Mouse (Mus musculus) spleen, postnatal 10 days (tissue): ENCODE results near the gene Fat3.

Experiments used
- DNase-seq, 2 experiments: peaks; one replicate each; pipeline ENCODE4 v3.0.0; 2021 to 2022; ENCODE audit warnings: low spot score in 2 of 2

Fat3 gene

DNA sequence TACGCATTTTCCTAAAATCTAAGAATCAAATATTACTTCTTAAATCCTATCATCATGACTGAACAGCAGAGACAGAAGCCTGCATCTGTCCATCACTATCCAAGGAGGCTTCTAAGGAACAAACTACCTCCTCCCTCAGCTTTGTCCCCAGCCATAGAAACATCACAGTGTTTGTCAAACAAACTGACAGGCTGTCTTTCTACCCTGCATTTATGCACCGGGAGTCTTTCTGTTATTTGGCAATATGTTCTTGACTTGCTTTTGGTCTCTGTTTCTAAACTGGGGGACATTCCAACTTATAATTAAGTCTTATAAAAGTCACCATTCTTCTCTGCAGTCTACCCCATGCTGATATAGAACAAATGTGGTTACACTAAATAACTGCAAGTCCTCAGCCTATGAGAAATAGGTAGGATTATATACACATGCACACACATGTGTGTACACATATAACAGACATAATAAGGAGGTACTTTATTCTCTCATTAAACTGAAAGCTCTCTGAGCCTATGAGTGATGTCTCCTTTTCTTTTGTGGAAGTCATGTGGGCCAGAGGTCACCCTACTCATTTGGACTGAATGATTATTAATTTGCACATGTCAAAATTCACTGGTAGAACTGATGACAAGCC lies 244.4 kb downstream of the Fat3 start:
- DNase-seq, result no peak

DNA sequence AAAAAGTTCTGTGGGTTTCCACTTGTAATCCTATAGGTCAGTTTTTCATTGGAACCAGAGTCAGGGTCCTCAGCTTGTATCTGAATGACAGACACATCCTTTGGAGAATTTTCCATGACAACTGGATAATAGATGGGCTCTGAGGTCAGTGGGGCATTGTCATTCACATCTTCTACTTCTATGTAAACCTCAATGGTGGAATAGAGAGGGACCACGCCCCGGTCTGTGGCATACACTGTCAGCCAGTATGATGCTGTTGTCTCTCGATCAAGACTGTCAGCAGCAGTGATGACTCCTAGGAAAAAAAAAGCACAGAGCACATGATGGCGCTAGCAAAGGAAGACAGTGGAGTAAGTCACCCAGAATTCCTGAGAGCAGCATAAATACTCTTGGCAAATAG lies 254.3 kb downstream of the Fat3 start:
- no peak for DNase-seq

DNA sequence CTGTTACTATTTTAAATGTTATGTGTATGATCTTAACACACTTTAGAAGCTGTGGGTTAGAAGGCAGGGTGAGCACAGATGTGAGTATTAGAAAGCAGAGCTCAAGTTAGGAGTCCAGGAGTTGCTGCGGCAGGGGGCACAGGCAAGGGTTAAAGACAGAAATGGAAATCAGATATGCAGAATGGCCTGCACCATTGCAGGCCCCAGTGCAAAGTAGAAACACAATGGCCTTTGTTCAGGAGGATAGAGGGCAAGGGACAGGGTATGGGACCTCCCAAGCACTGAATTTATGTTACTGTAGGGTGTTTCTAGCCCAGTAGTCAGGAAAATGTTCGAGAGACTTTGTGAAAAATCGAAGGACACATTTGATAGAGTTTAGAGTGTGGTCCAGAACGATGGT lies 269.5 kb downstream of the Fat3 start:
- DNase-seq, result no peak

DNA sequence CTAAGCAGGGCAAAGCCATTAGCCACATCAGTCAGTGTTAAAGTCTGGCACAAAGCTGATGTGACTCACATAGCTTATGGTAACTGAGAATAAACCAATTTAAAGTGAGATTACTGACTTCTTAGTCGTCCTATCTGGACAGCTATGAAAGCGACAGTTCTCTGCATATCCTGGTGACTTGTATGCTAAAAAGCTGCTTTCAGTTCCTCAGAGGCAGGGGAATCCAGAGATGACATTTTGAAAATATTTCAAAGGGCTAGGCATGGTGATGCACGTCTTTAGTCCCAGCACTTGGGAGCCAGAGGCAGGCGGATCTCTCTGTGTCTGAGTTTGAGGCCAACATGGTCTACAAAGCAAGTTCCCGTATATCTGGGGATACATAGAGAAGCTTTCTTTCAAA lies 272.2 kb downstream of the Fat3 start:
- no peak for DNase-seq

DNA sequence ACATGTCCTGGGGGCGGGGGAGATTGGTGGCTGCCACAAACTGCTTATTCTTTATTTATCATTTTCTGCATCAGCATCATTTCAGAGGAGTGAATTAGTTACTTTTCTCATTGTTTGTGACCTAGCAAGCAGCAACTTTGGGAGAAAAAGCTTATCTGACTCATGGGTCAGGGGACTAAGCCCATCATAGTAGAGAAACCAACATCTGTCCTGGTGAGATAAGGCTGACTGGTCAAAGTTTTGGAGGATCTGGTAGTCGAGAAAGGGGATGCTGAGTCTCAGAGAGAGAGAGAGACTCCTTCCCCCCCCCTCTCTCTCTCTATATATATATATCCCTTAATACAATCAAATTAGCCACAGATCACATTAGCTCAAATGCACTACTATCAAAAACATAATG lies 273.7 kb downstream of the Fat3 start:
- no peak for DNase-seq

DNA sequence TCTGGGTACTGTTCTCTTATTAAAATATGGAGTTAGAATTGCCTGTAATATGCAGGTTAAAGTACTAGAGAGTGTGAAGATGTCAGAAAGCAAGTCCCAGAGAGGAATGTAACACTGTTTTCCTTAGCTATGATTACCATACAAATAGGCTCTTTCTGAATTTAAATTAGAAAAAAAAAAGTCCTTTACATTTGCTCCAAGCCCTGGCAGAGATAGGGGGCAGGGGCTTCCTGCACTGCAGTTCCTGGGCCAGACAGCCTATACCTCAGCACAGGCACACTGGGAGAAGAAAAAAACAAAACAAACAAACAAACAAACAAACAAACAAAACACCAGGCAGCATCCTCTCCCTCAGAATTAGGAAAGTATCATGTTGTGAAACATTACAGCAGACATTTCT lies 274.5 kb downstream of the Fat3 start:
- no peak for DNase-seq

DNA sequence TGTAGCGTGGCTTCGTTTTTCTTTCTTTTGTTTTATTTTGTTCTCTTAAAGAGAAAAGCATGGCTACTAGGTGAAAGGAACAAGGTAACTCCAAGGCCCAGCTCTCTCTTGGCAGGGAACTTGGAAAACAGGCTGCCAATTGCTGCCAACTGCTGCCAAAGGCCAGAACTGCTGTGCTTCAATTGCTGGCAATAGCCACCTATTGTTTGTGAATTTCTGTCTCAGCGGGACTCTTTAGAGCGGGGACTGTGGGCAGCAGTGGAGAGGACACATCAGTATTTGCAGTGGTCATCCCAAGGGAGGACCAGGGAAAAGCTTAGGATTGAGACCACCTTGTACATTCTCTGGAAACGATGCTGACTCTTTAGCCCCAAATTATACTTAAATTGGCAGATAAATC lies 279.2 kb downstream of the Fat3 start:
- DNase-seq, result no peak

DNA sequence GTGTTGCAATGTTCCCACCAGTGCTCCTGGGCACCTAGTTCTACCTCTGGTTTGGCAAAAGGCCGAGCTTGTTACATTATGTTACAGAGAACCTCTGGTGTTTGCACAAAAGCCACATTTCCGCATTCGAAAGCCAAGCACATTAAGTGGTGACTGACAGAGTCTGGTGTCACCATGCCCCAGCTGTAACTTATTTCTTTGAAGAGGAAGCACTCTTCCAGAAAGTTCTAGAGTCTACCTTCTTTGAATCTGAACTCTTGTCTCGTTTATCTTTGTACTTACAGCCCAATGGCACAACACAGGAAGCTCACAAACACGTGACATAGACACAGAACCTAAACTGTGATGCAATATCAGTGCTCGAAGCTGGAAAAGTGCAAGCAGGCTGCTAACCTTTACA lies 284.9 kb downstream of the Fat3 start:
- peak; percentile 4 to 14 for DNase-seq

DNA sequence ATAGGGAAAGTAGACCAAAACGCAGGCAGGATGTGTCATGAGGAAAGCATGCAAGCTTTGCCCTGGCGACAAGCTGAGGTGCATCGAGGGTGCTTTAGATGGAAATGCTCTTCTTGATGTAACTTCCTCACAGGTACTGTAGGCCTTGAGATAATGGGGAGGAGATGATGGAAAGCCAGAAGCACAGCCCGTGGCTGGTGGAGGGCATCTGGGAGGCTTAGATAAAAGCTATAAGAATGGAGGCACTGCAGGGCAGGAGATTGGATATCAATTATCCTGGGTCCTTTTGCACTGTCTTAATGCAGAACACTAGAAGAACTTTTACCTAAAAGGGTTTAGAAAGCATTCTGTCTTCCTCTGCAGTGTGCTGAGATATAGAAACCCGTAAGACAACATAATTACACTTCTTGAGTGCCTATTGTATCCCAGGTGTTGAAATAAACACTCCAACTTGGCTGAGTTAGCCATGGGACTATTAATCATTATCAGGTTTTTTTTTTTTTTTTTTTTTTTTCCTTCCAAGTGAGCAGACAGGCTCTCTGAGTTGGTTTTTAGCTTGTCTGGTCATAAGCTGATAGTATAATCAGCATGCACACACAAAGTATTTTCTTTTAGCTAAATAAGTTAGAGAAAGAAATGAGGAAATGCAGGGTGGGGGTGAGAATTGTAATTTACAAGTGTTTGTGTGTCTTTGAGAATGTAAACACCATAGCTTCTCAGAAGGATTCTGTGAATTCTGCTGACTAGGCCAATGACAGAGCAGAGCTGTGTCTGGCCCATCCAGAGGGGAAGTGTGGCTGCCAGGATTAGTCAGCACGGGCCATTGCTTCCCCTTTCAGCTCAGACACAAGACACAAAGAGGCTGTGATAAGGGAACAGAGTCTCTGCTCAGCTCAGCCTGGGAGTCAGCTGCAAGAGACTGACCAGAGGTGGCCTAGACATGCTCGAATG lies 286.1 kb downstream of the Fat3 start:
- peak; percentile 10 to 40 for DNase-seq

DNA sequence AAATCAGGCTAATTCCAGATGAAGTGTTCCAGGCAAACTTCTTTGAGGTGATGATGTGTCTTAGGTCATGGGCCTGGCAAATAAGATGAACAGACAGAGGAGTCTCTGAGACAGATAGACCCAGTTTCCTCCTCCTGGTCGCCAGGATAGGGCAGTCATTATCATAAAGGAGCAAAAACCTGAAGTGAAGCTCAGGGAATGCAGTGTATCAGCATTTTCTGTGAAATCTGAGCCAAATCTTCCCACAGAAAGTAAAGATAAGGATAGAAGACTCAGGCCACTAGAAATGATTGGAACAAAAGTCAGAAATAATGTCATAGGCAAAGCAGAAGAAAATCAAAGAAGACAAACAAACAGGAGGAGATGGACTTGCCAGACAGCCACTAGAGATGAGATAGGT lies 287.8 kb downstream of the Fat3 start:
- DNase-seq, result no peak

DNA sequence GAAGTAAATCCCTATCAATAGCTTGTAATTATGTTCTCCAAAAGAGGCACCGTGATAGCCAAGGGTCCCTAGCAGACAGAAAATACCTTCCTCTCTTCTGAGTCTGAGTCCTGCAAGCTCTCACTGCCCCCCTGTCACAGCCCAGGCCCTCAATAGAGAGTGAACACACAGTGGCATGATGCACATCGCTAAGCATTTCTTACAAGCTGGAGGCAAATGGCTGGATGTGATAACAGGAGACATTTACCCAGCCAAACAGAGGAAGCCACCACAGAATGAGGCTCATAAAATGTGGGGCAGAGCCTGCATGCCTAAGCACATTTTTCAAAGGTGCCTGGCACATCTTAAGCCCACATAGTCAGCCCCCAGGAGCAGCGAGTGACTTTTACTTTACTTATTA lies 288.5 kb downstream of the Fat3 start:
- DNase-seq, result no peak

DNA sequence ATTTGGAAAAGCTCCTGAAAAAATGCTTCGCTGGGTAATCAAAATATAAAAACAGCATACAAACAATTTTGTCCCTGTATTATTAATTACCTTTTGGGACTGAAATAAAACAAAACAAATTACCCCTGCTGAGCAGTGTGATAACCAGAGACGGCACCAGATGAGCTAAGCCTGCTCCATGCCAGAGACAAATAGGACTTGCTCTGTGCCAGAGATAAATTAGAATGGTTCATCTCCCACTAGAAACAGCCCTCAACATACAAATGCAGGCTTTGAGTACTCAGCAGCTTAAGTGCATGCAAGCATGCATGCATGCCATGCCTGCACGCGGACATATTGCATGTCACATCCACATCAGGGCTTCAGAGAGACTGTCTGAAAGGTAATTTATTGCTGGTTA lies 288.9 kb downstream of the Fat3 start:
- DNase-seq, result no peak

DNA sequence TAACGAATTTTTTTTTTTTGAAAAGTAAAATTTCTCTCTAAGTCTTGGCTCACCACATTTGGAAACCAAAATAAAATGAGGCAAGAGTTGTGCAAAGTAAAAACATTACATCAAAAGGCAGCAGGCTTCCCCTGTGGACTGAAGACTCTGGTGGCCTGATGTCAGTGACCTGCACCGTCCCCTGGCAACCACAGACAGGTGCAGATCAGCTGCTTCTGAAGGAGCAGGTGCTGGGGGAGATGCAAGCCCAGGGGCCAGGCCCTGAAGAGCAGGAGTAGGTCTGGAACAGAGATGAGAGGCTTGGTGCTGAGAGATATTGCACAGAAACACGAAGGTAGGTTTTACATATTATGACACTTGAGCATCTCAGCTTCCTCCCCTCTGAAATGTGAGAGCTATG lies 289.6 kb downstream of the Fat3 start:
- no peak for DNase-seq

DNA sequence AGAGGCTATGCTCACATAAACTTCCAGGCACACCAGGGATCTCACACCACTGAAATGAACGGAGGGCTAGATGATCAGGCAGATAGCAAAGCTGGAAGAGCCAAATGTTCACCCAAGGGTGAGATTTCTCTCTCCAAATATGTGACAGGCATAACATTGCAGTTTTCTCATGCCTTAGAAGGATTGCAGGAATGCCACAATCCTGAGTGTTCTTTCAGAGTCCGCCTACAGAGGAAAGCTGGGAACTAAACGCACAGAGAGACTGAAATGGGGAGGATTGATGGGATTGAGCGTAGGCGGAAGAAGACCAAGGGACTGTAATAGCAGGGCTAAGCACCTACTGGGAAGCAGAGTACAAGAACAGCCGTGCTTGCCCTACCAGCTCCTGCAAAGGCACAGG lies 298.8 kb downstream of the Fat3 start:
- DNase-seq, result no peak

DNA sequence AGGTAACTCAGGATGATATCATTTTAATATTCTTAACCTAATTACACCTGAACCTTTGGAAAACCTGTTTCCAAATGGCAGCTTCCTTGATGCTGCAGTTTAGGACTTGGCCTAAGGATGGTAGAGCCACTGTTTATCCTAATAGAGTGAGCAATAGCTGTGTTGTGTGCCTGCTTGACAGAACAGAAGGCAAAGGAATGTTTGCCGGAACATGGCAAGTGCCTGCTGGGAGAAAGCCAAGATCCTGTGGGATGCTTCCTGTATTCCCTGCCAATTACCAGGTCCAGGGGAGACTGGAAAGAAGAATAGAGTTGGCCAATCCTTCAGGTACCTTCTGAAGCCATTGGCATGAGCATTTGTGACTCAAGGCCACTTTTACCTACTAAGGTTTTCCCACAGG lies 300.1 kb downstream of the Fat3 start:
- DNase-seq, result no peak

DNA sequence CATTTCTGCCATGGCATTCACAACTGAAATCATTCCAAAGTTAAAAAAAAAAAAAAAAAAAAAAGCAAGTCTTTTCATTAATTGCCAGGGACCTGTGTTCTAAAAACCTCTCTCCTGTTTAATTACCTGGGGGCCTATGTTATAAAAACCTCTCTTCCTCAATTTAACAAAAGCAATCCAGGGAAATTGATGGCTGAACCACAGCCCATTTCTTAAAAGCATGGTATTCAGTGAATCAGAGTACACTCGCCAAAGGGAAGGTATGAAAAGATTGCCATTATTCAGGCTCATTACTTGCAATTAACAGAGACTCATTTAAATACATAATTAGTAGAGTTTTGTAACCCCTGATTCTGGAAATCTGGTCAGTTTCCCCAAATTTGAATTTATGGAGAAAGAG lies 314.6 kb downstream of the Fat3 start:
- no peak for DNase-seq

DNA sequence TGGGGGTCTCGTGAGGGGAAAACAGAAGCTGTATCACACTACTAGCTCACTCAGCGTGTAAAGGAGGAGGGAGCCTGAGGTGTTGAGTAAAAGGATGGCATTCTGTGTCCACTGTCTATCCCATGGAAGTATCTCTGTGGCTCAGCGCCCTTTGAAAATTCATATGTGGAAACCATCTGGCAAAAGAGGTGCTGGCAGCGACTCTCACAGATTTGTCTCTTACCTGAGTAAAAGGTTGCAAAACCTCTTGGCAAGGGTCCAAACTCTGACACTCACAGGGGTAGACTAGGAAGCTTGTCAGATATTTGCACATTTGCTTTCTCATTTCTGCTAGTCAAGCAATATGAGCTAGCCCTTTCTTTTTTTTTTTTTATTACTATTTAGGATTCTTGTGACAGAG lies 331.8 kb downstream of the Fat3 start:
- DNase-seq, result no peak

DNA sequence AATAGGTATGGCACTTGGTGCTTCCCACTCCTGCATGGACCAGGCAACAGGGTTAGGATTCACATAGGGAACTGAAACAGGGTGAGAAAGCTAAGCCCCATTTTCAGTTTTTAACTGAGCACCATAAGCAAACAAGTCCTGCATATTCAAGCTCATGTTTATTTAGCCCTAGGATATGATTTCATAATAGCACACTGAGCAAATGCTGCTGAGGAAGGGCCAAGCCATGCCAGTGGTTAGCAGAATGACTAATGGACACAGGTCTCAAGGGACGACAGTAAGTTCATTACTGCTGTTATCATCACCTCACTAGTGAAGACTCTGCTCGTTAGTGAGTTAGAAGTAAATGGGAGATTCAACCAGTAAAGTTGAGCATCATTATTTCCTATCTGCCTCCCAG lies 333.0 kb downstream of the Fat3 start:
- DNase-seq, result no peak

DNA sequence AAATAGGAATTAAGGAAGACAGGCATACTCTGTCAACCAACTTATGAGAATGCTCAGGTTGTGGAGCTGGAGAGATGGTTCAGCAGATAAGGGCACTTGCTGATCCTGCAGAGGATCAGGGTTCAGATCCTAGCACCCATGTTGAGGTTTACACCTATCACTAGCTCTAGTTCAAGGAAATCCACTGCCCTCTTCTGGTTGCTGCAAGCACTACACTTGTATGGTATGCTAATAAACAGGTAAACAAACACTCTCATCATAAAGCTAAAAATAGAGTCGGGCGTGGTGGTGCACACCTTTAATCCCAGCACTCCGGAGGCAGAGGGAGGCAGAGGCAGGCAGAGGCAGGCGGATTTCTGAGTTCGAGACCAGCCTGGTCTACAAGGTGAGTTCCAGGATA lies 341.7 kb downstream of the Fat3 start:
- no peak for DNase-seq

DNA sequence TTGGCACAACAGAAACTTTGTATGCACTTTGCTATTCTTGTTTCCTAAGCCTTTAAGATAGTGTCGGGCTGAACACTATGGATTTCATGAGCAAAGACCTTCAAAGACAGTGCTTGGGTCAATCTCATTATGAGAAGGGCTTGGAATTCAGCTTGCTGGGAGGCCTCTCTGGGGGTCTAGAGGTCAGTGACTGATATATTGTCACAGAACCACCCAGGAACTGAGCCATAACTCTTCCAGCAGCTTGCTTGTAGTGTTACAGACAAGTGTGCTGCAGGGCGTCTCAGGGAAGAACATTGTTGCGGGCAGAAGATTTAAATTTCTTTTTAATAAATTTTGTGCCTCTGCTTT lies 347.5 kb downstream of the Fat3 start:
- DNase-seq, result no peak

DNA sequence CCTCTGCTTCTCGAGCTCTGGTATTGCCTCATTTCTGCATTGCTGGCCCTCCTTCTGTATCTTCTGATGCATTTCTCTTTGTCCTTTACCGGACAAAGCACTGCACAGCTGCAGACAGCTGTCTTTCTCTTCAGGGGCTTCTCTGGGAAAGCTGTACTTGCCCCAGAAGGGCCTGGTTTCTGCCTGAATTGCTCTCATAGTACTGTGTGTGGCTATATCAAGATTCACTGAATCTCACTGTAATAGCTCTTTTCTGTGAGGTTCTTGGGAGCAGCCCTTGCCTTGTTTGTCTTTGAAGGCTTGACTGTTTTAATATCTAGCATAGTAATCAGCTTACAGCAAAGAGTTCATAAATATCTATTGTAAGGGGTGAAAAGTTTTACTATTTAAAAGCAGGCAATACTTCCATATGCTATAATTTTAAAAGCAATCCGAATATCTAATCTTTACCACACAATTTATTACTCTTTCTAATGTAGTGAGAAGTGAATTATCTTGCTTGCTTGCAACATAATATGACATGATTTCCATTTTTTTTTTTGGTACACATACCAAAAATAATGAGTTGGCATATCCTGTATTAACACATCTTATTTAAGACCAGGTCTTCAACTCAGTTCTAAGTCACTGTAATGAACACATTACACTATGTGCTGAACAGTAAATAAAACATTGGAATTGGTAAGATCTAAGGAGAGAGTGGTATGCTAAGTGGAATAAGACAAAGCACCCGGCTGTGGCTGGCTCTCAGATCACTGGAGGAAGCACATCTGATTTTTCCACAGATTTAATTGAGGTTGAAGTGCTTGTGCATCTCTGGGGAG lies 348.1 kb downstream of the Fat3 start:
- no peak for DNase-seq

DNA sequence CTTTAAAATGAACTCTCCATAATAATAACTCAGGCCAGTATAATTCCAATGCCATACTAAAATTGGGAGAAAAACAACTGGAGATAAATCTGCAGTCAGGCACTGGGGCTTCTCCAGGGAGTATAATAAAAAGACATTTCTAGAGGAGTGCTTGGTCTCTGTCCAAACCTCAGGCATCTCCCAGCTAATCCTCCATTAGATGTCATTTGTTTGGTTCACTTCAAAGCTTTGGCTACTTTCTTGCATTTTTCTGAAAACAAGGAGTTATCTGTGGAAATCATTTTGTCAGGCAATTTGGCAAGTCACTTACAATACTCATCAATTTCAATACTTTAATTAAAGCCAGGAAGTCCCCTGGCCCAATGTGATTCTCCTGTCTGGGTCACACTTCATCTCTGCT lies 351.0 kb downstream of the Fat3 start:
- DNase-seq, result no peak

DNA sequence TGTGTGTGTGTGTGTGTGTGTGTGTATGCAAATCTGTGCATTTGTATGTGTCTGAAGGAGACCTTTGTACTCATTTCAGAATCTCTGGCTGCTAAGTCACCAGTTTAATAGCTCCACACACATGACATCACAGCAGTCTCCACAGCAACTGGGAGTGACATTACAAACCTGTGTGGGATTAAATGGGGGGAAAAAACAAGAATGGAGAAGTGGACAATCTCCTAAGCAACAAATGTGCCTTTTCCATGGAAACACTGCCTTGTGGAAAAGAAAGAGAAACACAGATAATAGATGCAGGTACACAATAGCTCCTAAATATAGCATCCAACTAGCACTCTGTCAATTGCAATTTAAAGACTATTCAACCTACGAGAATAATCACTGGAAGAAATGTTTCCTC lies 353.4 kb downstream of the Fat3 start:
- no peak for DNase-seq
